Mouse (Mus musculus) liver, embryonic 13.5 days (tissue): ENCODE results near the gene Arl15. TPM values are rescaled to one million over a fixed set of nuclear protein-coding genes. Genes with fewer than 3 reads are reported as not detected.

Experiments
- ATAC-seq: fragments of 200-750 bp; cut with Nextera tagmentation; 2 replicates; pipeline ENCODE4 v1.8.0; 2017; ENCODE audit warnings: low read depth, mild to moderate bottlenecking, moderate number of reproducible peaks, moderate library complexity
- DNase-seq: peaks from one replicate; pipeline ENCODE4 v3.0.0; 2022
- H3K27ac ChIP-seq: fragments of 300-500 bp; sonication (generic); 2 replicates; pipeline ENCODE4 v1.5.1; 2015; ENCODE audit warnings: moderate library complexity, mild to moderate bottlenecking, inconsistent platforms
- H3K27me3 ChIP-seq: fragments of 300-500 bp; sonication (generic); 2 replicates; pipeline ENCODE4 v1.6.1; 2015; ENCODE audit warnings: mild to moderate bottlenecking, inconsistent platforms
- H3K36me3 ChIP-seq: fragments of 300-500 bp; sonication (generic); 2 replicates; pipeline ENCODE4 v1.6.1; 2015; ENCODE audit warnings: mild to moderate bottlenecking, inconsistent platforms
- H3K4me1 ChIP-seq: fragments of 300-500 bp; sonication (generic); replicated peaks from 2 replicates; pipeline ENCODE4 v1.6.1; 2015; ENCODE audit warnings: inconsistent platforms
- H3K4me2 ChIP-seq: fragments of 300-500 bp; sonication (generic); 2 replicates; pipeline ENCODE4 v1.6.1; 2015; ENCODE audit warnings: inconsistent platforms, mild to moderate bottlenecking, moderate library complexity
- H3K4me3 ChIP-seq: fragments of 300-500 bp; sonication (generic); replicated peaks from 2 replicates; pipeline ENCODE4 v1.5.1; 2015; ENCODE audit warnings: mild to moderate bottlenecking, inconsistent platforms
- H3K9ac ChIP-seq: fragments of 300-500 bp; sonication (generic); 2 replicates; pipeline ENCODE4 v1.6.1; 2015; ENCODE audit warnings: mild to moderate bottlenecking, inconsistent platforms
- H3K9me3 ChIP-seq: fragments of 300-500 bp; sonication (generic); replicated peaks from 2 replicates; pipeline ENCODE4 v1.6.1; 2016; ENCODE audit warnings: inconsistent platforms
- WGBS: fragments of 180-500 bp; shearing (Covaris S2); methylation state at CpG from one replicate; pipeline ENCODE4 v1.1.7; 2015; ENCODE audit not compliant: insufficient replicate concordance; 5-methylcytosine and 5-hydroxymethylcytosine counted together
- polyA plus RNA-seq: library from polyadenylated mRNA; unstranded; fragments of >200 nt; fragmentation: Nextera tagmentation; extraction: Ambion mirVana; gene quantifications from 2 replicates; pipeline ENCODE4 v1.2.1, GENCODE M21; 2015

The Arl15 gene
- polyA plus RNA-seq, 1 experiment from 2014 or later: 2.5 TPM

DNA sequence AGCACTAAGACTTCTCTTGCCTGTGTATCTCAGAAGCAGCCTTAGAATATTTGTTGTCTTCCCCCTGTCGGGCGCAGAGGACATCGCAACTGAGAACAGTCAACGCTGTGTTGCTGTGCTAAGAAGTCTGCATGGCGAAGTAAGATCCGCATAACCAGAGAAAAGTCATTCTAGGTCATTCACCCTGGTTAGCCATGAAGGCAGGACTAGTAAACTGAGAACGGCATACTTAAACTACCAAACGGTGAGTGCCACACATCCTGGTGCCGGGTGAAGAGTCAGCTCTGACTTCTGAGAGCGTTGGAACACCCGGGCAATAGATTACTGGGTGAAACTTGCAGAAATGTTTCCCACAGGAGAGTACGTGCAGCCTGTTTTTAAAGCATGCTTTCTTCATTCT lies 320.3 kb downstream of the Arl15 start:
- Histone ChIP-seq H3K4me1 (no peaks in the 10 kb centered on the region), H3K27me3 (no peaks in the 10 kb centered on the region), H3K4me2 (no peak overlapping the region), H3K9me3 (no peaks in the 10 kb centered on the region), H3K27ac (no peak overlapping the region), H3K36me3 (no peaks in the 10 kb centered on the region), H3K9ac (no peak overlapping the region), H3K4me3 (no peak overlapping the region)
- DNase-seq (no peak), ATAC-seq (no peak)
- WGBS: 88% methylated on average over 12 of the region's 12 CpGs

DNA sequence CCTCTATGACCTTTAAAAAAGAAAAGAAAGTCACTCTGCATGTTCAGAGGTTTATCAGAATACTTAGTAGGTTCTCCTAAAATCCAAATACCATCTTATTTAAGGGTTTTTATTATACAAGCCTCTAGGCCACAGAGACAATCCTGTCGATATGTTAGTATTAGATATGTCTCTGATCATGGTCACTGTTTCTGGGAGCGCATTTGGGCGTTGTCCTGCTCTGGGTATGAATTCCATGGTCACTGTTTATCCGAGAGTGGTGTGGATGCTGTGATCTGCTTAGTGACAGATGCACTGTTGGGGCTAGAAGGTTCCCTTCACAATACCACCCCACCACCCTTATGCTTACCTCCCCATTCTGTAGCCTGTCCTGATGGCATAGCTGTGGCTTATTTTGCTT lies 320.8 kb downstream of the Arl15 start:
- no peaks in the 10 kb centered on the region for H3K4me1 ChIP-seq
- 72% methylated on average over 4 of the region's 4 CpGs for WGBS
- H3K4me2 ChIP-seq: no peak overlapping the region
- H3K9me3 ChIP-seq: no peaks in the 10 kb centered on the region
- no peak for DNase-seq
- no peaks in the 10 kb centered on the region for H3K36me3 ChIP-seq
- H3K27me3 ChIP-seq: no peaks in the 10 kb centered on the region
- no peak overlapping the region for H3K4me3 ChIP-seq
- H3K9ac ChIP-seq: no peak overlapping the region
- no peak for ATAC-seq
- no peak overlapping the region for H3K27ac ChIP-seq

DNA sequence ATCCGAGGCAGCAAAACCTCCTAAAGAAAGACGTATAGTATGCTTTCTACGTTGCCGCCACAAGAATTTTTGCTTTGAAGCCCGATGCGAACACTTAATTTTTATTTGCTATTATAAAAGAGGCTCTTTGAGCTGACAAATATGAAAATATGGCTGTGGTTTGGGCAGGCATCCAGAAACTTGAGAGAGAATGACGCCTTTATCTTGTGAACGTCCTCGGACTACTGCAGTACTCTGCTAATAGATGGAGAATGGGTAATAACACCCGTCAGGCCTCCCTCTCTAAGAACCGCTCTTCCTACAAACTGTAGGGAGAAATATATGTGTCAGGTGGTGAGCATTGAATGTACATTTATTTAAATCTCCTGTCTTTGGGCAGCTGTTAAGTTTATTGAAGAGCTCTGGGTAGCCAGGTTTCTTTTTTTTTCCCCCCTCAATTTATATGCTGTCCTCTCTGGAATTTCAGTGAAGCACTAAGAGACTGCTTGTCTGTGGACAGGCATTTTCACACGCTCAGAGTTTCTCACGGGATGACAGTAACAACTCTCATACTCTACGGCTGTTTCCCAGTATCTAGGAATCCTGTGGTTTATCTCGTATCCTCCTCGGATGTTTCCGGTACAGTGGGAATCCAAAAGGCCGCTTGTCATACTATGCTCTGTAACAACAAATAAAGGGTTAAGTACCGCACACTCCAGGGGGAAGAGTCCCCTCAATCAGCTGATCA lies 324.0 kb downstream of the Arl15 start:
- DNase-seq: no peak

DNA sequence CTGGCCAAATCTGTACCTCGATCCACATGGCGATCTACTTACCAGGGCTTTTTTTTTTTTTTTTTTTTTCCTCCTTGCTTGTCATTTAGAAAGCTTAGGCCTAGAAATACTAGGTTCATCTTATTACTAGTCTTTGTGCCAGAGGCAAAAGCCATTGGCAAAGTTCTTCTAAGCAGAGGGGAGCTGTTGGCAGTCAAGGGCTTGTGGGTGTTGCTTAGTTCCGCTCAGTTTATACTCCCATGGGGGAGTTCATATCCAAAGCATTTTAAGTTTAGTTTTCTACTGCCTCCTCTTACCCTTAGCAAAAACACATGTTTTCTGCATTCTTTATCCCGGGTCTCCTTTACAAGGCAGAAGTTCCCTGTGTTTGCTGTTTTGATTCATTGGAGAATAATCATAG lies 325.5 kb downstream of the Arl15 start:
- Histone ChIP-seq H3K9ac (no peak overlapping the region), H3K27me3 (no peaks in the 10 kb centered on the region)
- no peak for ATAC-seq

More for the DNA sequence above, 324.0 kb downstream of the Arl15 start:
- Histone ChIP-seq H3K36me3 (no peaks in the 10 kb centered on the region), H3K4me3 (no peak overlapping the region), H3K4me1 (no peaks in the 10 kb centered on the region), H3K9ac (no peak overlapping the region), H3K27ac (no peak overlapping the region), H3K4me2 (no peak overlapping the region), H3K9me3 (no peaks in the 10 kb centered on the region), H3K27me3 (no peaks in the 10 kb centered on the region)
- 82% methylated on average over 19 of the region's 19 CpGs for WGBS
- ATAC-seq: no peak

DNA sequence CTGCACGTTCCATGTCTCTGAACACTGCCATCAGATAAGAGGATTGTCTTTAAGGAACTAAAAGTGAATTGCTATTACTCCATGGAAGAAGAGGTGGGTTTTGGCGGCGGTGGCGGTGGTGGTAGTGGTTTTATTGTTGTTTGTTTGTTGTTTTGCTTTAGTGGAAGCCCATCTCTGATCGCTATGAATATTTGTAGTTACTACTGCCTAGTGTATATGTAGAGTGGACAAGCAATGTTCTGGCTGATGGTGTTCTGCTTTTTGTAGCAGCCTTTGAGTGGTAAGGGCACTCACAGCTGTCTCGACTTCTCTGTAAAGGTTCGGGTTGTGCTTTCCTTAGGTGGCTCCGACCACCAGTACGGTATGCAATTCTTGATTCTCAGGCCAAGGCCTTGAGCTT lies 327.3 kb downstream of the Arl15 start:
- no peaks in the 10 kb centered on the region for H3K9me3 ChIP-seq
- no peaks in the 10 kb centered on the region for H3K27me3 ChIP-seq
- H3K36me3 ChIP-seq: no peaks in the 10 kb centered on the region
- no peak overlapping the region for H3K4me2 ChIP-seq
- H3K4me1 ChIP-seq: no peaks in the 10 kb centered on the region
- no peak overlapping the region for H3K9ac ChIP-seq
- no peak overlapping the region for H3K27ac ChIP-seq
- ATAC-seq: no peak
- DNase-seq: no peak
- H3K4me3 ChIP-seq: no peak overlapping the region
- WGBS: 74% methylated on average over 9 of the region's 9 CpGs

More for the DNA sequence above, 325.5 kb downstream of the Arl15 start:
- no peak for DNase-seq
- WGBS: 83% methylated on average over 4 of the region's 4 CpGs
- Histone ChIP-seq H3K36me3 (no peaks in the 10 kb centered on the region), H3K4me2 (no peak overlapping the region), H3K4me1 (no peaks in the 10 kb centered on the region), H3K4me3 (no peak overlapping the region), H3K27ac (no peak overlapping the region), H3K9me3 (no peaks in the 10 kb centered on the region)

DNA sequence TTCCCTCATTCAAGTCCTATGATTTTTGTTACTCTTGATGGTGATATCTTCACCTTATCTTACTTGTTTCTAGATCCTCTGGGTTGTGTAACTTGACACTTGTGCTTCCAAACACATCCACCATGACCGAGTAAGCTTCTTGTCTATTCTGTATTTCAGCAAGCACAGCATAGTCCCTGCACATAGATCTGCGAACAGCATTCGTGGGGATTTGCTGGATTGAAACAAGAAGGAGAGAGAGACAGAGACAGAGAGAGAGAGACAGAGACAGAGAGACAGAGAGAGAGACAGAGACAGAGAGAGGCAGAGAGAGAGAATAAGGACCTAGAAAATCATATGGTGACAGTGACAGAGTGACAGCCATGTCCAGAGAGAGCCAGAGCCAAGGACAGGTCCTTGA lies 329.1 kb downstream of the Arl15 start:
- H3K4me2 ChIP-seq: no peak overlapping the region
- H3K4me3 ChIP-seq: no peak overlapping the region
- H3K36me3 ChIP-seq: no peaks in the 10 kb centered on the region
- no peaks in the 10 kb centered on the region for H3K9me3 ChIP-seq
- 77% methylated on average over 3 of the region's 3 CpGs for WGBS
- ATAC-seq: no peak
- no peak for DNase-seq
- H3K4me1 ChIP-seq: no peaks in the 10 kb centered on the region
- no peak overlapping the region for H3K9ac ChIP-seq
- H3K27me3 ChIP-seq: no peaks in the 10 kb centered on the region
- H3K27ac ChIP-seq: no peak overlapping the region

DNA sequence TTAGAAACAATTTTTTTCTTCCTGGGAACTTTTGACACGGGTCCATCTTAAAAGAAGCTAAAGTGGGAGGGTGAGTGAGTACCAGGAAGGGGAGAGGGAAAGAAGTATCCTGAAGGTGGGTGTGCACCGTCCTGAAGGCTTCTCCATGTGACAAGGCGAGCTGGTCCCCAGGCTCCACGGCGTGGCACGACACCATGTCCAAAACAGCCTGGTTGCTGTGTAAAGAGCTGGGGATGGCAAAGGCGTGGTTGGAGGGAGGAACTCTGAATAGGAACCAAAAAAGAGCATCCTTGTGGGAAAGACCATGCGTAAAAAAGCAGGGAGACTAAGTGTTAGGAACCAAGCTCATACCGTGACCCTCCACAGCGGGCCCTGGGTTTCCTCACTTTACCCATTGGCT lies 330.1 kb downstream of the Arl15 start:
- Histone ChIP-seq H3K27ac (no peak overlapping the region), H3K9me3 (no peaks in the 10 kb centered on the region), H3K4me2 (no peak overlapping the region), H3K27me3 (no peaks in the 10 kb centered on the region), H3K4me1 (no peaks in the 10 kb centered on the region), H3K36me3 (no peaks in the 10 kb centered on the region), H3K4me3 (no peak overlapping the region), H3K9ac (no peak overlapping the region)
- no peak for DNase-seq
- no peak for ATAC-seq
- WGBS: 74% methylated on average over 10 of the region's 10 CpGs

DNA sequence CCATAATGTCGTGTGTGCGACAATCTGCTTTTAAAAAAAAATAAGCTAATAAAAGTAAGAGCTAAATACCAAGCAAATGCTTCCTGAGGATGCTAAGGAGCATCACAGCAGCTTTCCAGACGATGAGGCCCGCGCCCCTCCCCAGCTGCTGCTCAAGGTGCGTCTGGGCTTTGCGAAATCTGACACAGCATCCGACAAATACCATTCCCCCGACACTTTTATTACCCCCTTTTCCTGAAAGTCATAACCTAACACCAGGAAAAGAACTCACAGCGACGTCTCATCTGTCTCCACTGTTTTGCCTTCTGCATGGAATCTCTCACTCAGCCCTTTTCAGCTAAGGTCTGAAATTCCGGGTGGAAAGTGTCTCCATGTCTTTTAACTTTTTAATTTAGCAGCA lies 330.7 kb downstream of the Arl15 start:
- Histone ChIP-seq H3K27me3 (no peaks in the 10 kb centered on the region), H3K4me1 (no peaks in the 10 kb centered on the region), H3K9me3 (no peaks in the 10 kb centered on the region), H3K4me3 (no peak overlapping the region), H3K9ac (no peak overlapping the region), H3K36me3 (no peaks in the 10 kb centered on the region), H3K27ac (no peak overlapping the region), H3K4me2 (no peak overlapping the region)
- ATAC-seq (no peak), DNase-seq (no peak)
- WGBS: 64% methylated on average over 12 of the region's 12 CpGs

DNA sequence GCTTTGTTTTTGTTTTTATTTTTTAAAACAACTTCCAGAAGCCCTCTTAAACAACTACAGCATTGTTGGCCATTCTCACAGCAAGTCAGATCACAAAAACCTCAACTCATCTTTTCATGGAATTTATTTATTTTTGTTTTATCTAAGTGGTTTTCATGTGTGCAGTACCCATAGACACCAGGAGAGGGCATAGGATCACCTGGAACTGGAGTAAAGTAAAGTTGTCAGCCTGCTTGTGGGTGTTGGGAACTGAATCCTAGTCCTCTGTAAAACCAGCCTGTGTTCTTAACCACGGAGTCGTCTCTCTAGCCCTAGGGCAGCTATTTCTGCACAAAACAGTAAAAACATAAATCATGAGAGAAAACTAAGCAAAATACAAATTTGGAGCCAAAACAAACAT lies 334.1 kb downstream of the Arl15 start:
- no peak overlapping the region for H3K9ac ChIP-seq
- no peaks in the 10 kb centered on the region for H3K27me3 ChIP-seq
- no peak overlapping the region for H3K27ac ChIP-seq
- no peaks in the 10 kb centered on the region for H3K9me3 ChIP-seq
- H3K4me1 ChIP-seq: no peaks in the 10 kb centered on the region
- ATAC-seq: no peak
- H3K36me3 ChIP-seq: no peaks in the 10 kb centered on the region
- DNase-seq: no peak
- H3K4me2 ChIP-seq: no peak overlapping the region
- 88% methylated on average over 2 of the region's 2 CpGs for WGBS
- H3K4me3 ChIP-seq: no peak overlapping the region

DNA sequence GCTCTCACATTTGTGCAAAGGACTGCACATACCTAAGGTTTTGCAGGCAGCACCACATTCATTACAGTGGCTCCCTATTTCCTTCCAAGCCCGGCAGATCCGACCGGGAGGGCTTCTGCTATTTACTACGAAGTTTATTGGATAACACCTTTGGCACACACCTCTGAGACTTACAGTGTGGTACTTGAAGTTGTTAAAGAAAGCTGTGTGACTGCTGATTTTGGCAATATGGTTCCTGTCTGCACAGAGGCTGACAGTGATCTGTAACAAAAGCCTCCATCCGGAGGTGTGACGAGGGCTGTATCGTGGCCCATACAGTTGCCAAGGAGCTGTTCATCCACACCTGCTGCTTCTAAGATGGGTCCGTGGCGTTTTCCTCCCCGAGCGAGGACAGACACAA lies 335.7 kb downstream of the Arl15 start:
- no peak overlapping the region for H3K9ac ChIP-seq
- ATAC-seq: no peak
- no peak overlapping the region for H3K4me3 ChIP-seq
- H3K4me2 ChIP-seq: no peak overlapping the region
- DNase-seq: no peak
- WGBS: 82% methylated on average over 11 of the region's 11 CpGs
- no peak overlapping the region for H3K27ac ChIP-seq
- H3K36me3 ChIP-seq: no peaks in the 10 kb centered on the region
- H3K27me3 ChIP-seq: no peaks in the 10 kb centered on the region
- H3K4me1 ChIP-seq: no peaks in the 10 kb centered on the region
- H3K9me3 ChIP-seq: no peaks in the 10 kb centered on the region

DNA sequence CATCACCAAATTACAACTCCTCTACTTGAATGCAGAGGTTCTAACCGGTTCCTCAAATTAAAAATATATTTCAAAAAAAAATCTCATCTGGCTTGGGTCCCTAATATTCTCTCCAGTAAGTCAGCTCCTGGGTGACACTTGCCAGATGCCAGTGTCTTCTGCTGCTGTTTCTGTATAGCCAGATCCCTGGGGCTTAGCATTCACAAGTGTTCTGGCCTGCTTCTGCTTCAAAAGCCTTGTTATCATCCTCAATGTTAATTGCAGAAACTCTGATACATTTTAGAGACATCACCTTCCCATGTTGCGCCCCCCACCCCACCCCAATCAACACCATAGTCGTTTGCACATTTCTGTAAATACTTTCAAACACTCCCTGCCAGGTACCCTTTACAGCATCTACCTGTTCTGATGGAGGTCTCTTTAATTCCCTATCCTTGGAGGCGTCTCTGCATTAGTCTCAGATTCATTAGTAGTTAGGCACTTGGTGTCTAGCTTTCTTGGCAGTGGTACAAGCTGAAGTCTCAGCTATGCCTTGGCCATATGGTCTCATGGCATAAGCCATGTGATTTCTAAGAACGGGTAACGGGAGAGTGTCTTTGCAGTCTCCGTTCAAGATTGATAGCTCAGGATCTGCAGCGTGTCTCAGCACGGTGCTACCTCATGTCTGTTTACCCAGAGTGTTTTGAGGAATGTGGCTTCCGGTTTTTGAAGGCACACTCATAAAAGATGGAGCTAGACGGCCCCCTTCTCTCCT lies 336.4 kb downstream of the Arl15 start:
- DNase-seq (no peak), ATAC-seq (no peak)
- 75% methylated on average over 11 of the region's 11 CpGs for WGBS
- Histone ChIP-seq H3K36me3 (no peaks in the 10 kb centered on the region), H3K9ac (no peak overlapping the region), H3K4me2 (no peak overlapping the region), H3K4me1 (no peaks in the 10 kb centered on the region), H3K4me3 (no peak overlapping the region), H3K27ac (no peak overlapping the region), H3K9me3 (no peaks in the 10 kb centered on the region), H3K27me3 (no peaks in the 10 kb centered on the region)

DNA sequence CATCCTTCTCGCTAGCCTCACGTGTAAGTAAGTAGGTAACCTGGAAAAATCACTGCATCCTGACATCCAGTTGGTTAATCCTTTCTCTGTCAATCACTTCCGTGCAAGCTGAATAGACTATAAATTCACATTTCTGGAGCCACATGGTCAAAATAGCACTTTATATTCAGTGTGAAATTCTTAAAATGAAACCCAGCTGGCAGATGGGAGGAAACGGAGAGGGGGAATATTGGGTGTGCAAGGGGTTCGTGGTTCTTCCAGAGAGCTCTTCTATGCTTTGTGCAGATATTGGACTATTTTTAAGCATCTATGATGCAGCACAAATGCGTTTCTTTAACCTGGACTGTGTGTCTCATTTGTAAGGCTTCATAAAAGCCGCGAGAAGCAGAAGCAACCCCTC lies 344.6 kb downstream of the Arl15 start:
- H3K27me3 ChIP-seq: no peaks in the 10 kb centered on the region
- 75% methylated on average over 8 of the region's 8 CpGs for WGBS
- H3K9me3 ChIP-seq: no peaks in the 10 kb centered on the region
- no peaks in the 10 kb centered on the region for H3K36me3 ChIP-seq
- no peak overlapping the region for H3K4me3 ChIP-seq
- no peak for DNase-seq
- no peak for ATAC-seq
- H3K4me2 ChIP-seq: no peak overlapping the region
- no peak overlapping the region for H3K27ac ChIP-seq
- no peaks in the 10 kb centered on the region for H3K4me1 ChIP-seq
- no peak overlapping the region for H3K9ac ChIP-seq
